Mouse (Mus musculus): ENCODE data around the gene Gm11032. TPM values are rescaled to one million over a fixed set of nuclear protein-coding genes. Genes with fewer than 3 reads are reported as not detected.
"Not testable (repeated sequence)": the region's sequence is repeated elsewhere in the genome, so short reads cannot be mapped to it uniquely, and the experiment has no call there.

The Gm11032 gene
- not detected in 2 replicates for polyA plus RNA-seq (2014; fragmentation: Nextera tagmentation; extraction: Ambion mirVana)

DNA sequence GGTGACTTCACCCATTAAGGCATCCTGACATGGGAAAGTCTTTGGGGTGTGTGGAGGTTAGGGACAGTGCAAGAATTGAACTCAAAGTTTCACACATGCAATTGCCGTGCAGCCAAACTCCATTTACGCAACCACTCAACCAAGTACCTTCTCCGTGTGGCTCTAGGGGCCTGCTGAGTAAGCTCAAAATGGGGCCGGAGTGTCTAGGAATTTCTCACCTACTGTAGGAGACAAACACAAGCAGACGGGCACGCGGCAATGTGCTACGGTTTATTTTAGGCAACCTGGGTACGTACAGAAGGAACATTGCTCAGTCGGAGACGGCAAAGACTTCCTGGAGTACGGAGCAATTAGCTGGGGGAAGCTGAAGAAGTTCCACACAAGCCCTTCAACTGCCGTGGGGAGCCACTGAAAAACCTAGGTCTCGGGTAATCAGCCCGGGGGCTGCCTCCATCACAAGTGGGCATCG, at the start of gene Gm11032:
Gene Gm11032, plus strand, starts transcription at position 51 of the 469 bp plus-strand sequence.
- WGBS, result 31% methylated on average over 16 of the region's 16 CpGs
- no peaks in the 10 kb centered on the region for H3K27me3 ChIP-seq (ENCODE audit: control insufficient read depth, insufficient read depth, low read length)
- H3K9me3 ChIP-seq (ENCODE audit: control insufficient read depth, low read length), result no peaks in the 10 kb centered on the region
- H3K4me3 ChIP-seq (ENCODE audit: control insufficient read depth in 1 of 2, insufficient read depth in 1 of 2, low read depth in 1 of 2, low read length in 2 of 2), result peak within 1 kb of the TSS; percentile 1 to 10; a peak in 1 of 4 replicates
- no peaks in the 10 kb centered on the region for H3K36me3 ChIP-seq (ENCODE audit: control insufficient read depth, insufficient read depth, low read length)
- H3K4me1 ChIP-seq (ENCODE audit: control insufficient read depth in 2 of 2, insufficient read depth in 2 of 2, low read length in 2 of 2), result peaks cover 11 to 15% of the 10 kb centered on the region in 2 experiments
- no peak for ATAC-seq (ENCODE audit: insufficient number of reproducible peaks, insufficient read depth, low FRiP score, low read depth)
- H3K9ac ChIP-seq (ENCODE audit: low read length), result peak within 1 kb of the TSS; percentile 35; the same call in 1 of the 2 replicates
- H3K4me2 ChIP-seq (ENCODE audit: low read length), result peak within 1 kb of the TSS; percentile 54
- peak within 1 kb of the TSS; percentile 5 to 20; a peak in 3 of 4 replicates for H3K27ac ChIP-seq (replicated peaks in 1 of 2; ENCODE audit: control insufficient read depth in 1 of 2, insufficient read depth in 1 of 2, low read depth in 2 of 2, low read length in 2 of 2)

DNA sequence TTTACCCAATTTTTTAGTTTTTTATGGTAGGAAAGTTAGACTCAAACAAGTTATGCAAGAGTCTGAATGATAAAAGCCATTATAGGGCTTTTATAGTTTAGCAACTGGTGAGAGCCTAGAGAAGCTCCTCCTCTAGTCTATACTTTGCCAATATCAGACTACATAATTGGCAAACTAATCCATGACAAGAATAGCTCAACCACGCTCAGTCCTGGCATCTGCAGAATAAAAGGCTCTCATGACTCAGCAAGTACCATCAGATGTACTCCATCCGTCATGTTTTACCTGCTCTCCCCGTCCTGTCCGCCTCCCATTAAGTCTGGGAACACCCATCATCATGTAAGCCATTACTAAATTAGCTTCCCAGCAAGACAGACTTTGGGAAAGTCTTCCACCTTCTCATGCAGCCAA, 48.4 kb upstream of the Gm11032 start:
- Histone ChIP-seq H3K36me3 (ENCODE audit: control insufficient read depth, insufficient read depth, low read length) (0 out of 2 replicates have a peak, but pooled peaks cover 3% of the 10 kb centered on the region), H3K9ac (ENCODE audit: low read length) (no peak overlapping the region), H3K9me3 (ENCODE audit: control insufficient read depth, low read length) (no peaks in the 10 kb centered on the region), H3K4me3 (ENCODE audit: control insufficient read depth in 1 of 2, insufficient read depth in 1 of 2, low read depth in 1 of 2, low read length in 2 of 2) (no peak overlapping the region), H3K27me3 (ENCODE audit: control insufficient read depth, insufficient read depth, low read length) (no peaks in the 10 kb centered on the region), H3K27ac (replicated peaks in 1 of 2; ENCODE audit: control insufficient read depth in 1 of 2, insufficient read depth in 1 of 2, low read depth in 2 of 2, low read length in 2 of 2) (no peak overlapping the region), H3K4me2 (ENCODE audit: low read length) (no peak overlapping the region), H3K4me1 (ENCODE audit: control insufficient read depth in 2 of 2, insufficient read depth in 2 of 2, low read length in 2 of 2) (peaks cover 10 to 27% of the 10 kb centered on the region in 2 experiments)
- no peak for ATAC-seq (ENCODE audit: insufficient number of reproducible peaks, insufficient read depth, low FRiP score, low read depth)
- WGBS, result 62% methylated on average over 4 of the region's 4 CpGs

DNA sequence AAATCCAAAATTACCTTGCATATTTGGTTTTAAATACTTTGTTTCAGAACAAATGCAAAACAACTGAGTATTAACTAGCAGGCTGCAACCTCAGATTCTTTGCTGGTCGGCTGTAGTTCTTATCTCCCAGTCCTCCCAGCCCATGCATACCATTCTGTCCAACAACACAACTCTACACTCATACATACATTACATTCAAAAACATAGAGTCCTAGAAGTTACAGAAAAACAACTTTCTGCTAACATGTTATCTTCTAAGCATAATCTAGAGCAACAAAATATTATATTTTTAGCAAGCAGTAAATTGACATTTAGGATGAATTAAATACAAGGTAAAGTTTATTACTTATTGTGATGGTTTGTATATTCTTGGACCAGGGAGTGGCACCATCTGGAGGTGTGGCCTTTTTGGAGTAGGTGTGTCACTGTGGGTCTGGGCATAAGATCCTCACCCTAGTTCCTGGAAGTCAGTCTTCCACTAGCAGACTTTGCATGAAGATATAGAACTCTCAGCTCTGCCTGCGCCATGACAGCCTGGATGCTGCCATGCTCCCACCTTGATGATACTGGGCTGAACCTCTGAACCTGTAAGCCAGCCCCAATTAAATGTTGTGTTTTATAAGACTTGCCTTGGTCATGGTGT, 43.7 kb upstream of the Gm11032 start:
- not testable (repeated sequence) for H3K27ac ChIP-seq (replicated peaks in 1 of 2; ENCODE audit: control insufficient read depth in 1 of 2, insufficient read depth in 1 of 2, low read depth in 2 of 2, low read length in 2 of 2); H3K9me3 ChIP-seq (ENCODE audit: control insufficient read depth, low read length); H3K4me2 ChIP-seq (ENCODE audit: low read length); ATAC-seq (ENCODE audit: insufficient number of reproducible peaks, insufficient read depth, low FRiP score, low read depth); H3K36me3 ChIP-seq (ENCODE audit: control insufficient read depth, insufficient read depth, low read length); H3K9ac ChIP-seq (ENCODE audit: low read length); H3K4me3 ChIP-seq (ENCODE audit: control insufficient read depth in 1 of 2, insufficient read depth in 1 of 2, low read depth in 1 of 2, low read length in 2 of 2); H3K27me3 ChIP-seq (ENCODE audit: control insufficient read depth, insufficient read depth, low read length)
- 51% methylated on average over 2 of the region's 2 CpGs for WGBS
- peaks cover 10 to 31% of the 10 kb centered on the region in 2 experiments for H3K4me1 ChIP-seq (ENCODE audit: control insufficient read depth in 2 of 2, insufficient read depth in 2 of 2, low read length in 2 of 2)

GRCm38 (mm10) chr11:4577079-4577478, 42.8 kb upstream of the Gm11032 start:
- H3K27me3 ChIP-seq (ENCODE audit: control insufficient read depth, insufficient read depth, low read length), result no peaks in the 10 kb centered on the region
- 71% methylated on average over 2 of the region's 2 CpGs for WGBS
- no peaks in the 10 kb centered on the region for H3K36me3 ChIP-seq (ENCODE audit: control insufficient read depth, insufficient read depth, low read length)
- H3K4me1 ChIP-seq (ENCODE audit: control insufficient read depth in 2 of 2, insufficient read depth in 2 of 2, low read length in 2 of 2), result peaks cover 7 to 27% of the 10 kb centered on the region in 2 experiments
- no peak overlapping the region for H3K4me3 ChIP-seq (ENCODE audit: control insufficient read depth in 1 of 2, insufficient read depth in 1 of 2, low read depth in 1 of 2, low read length in 2 of 2)
- no peaks in the 10 kb centered on the region for H3K9me3 ChIP-seq (ENCODE audit: control insufficient read depth, low read length)
- no peak overlapping the region for H3K4me2 ChIP-seq (ENCODE audit: low read length)
- no peak for ATAC-seq (ENCODE audit: insufficient number of reproducible peaks, insufficient read depth, low FRiP score, low read depth)
- H3K9ac ChIP-seq (ENCODE audit: low read length), result no peak overlapping the region
- H3K27ac ChIP-seq (replicated peaks in 1 of 2; ENCODE audit: control insufficient read depth in 1 of 2, insufficient read depth in 1 of 2, low read depth in 2 of 2, low read length in 2 of 2), result no peak overlapping the region

DNA sequence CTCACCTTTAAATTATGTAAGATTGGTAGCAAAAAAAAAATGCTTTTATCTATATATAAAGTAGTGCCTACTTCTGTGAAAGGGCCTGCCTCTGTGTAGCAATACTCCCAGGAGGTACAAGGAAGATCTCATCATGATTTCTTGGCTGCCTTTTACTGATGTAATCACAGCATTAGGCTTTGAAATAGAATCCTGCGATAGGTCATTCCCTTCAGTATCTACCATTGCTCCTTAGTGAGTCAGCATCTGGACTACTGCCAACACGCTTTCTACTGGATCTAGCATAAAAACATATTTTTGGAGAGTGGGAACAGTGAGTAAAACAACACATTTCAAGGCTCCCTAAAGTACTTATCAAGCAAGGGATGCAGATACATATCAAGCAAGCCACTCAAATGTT, 41.2 kb upstream of the Gm11032 start:
- WGBS, result 33% methylated on average over 2 of the region's 2 CpGs
- H3K4me1 ChIP-seq (ENCODE audit: control insufficient read depth in 2 of 2, insufficient read depth in 2 of 2, low read length in 2 of 2), result peaks cover 7 to 25% of the 10 kb centered on the region in 2 experiments
- H3K36me3 ChIP-seq (ENCODE audit: control insufficient read depth, insufficient read depth, low read length), result no peaks in the 10 kb centered on the region
- ATAC-seq (ENCODE audit: insufficient number of reproducible peaks, insufficient read depth, low FRiP score, low read depth), result no peak
- no peak overlapping the region for H3K9ac ChIP-seq (ENCODE audit: low read length)
- H3K27ac ChIP-seq (replicated peaks in 1 of 2; ENCODE audit: control insufficient read depth in 1 of 2, insufficient read depth in 1 of 2, low read depth in 2 of 2, low read length in 2 of 2), result no peak overlapping the region
- H3K27me3 ChIP-seq (ENCODE audit: control insufficient read depth, insufficient read depth, low read length), result no peaks in the 10 kb centered on the region
- no peak overlapping the region for H3K4me2 ChIP-seq (ENCODE audit: low read length)
- no peak overlapping the region for H3K4me3 ChIP-seq (ENCODE audit: control insufficient read depth in 1 of 2, insufficient read depth in 1 of 2, low read depth in 1 of 2, low read length in 2 of 2)
- H3K9me3 ChIP-seq (ENCODE audit: control insufficient read depth, low read length), result no peaks in the 10 kb centered on the region

- no peak overlapping the region for H3K4me3 ChIP-seq (ENCODE audit: control insufficient read depth in 1 of 2, insufficient read depth in 1 of 2, low read depth in 1 of 2, low read length in 2 of 2)
- no peaks in the 10 kb centered on the region for H3K27me3 ChIP-seq (ENCODE audit: control insufficient read depth, insufficient read depth, low read length)
- H3K9ac ChIP-seq (ENCODE audit: low read length), result no peak overlapping the region
- no peaks in the 10 kb centered on the region for H3K9me3 ChIP-seq (ENCODE audit: control insufficient read depth, low read length)
- WGBS, result 81% methylated on average over 4 of the region's 4 CpGs
- no peak for ATAC-seq (ENCODE audit: insufficient number of reproducible peaks, insufficient read depth, low FRiP score, low read depth)
- H3K36me3 ChIP-seq (ENCODE audit: control insufficient read depth, insufficient read depth, low read length), result peaks cover 8% of the 10 kb centered on the region; the same call in 1 of the 2 replicates
- H3K27ac ChIP-seq (replicated peaks in 1 of 2; ENCODE audit: control insufficient read depth in 1 of 2, insufficient read depth in 1 of 2, low read depth in 2 of 2, low read length in 2 of 2), result no peak overlapping the region
- peaks cover 2 to 30% of the 10 kb centered on the region in 2 experiments; a peak in 3 of 4 replicates for H3K4me1 ChIP-seq (ENCODE audit: control insufficient read depth in 2 of 2, insufficient read depth in 2 of 2, low read length in 2 of 2)
- H3K4me2 ChIP-seq (ENCODE audit: low read length), result no peak overlapping the region
Observed at GRCm38 (mm10) chr11:4591811-4592210, 28.1 kb upstream of the Gm11032 start.

DNA sequence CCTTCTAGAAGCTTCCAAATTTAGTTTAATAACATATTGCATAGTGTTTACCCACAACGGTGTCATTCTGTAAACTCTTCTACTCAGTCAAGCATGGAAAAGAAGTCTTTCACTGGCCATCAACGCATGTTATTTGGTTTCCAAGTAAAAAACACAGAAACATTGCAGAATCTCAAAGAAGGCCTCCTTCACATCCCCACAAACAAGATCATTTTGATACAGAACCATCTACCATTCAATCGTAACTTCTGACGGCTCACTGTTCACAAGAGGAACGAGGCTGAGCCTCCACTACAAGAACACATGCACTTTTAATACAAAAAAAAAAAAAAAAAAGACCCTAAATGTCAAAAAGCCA, 26.4 kb upstream of the Gm11032 start:
- no peaks in the 10 kb centered on the region for H3K36me3 ChIP-seq (ENCODE audit: control insufficient read depth, insufficient read depth, low read length)
- no peaks in the 10 kb centered on the region for H3K27me3 ChIP-seq (ENCODE audit: control insufficient read depth, insufficient read depth, low read length)
- peaks cover 2 to 30% of the 10 kb centered on the region in 2 experiments; a peak in 3 of 4 replicates for H3K4me1 ChIP-seq (ENCODE audit: control insufficient read depth in 2 of 2, insufficient read depth in 2 of 2, low read length in 2 of 2)
- no peaks in the 10 kb centered on the region for H3K9me3 ChIP-seq (ENCODE audit: control insufficient read depth, low read length)
- H3K9ac ChIP-seq (ENCODE audit: low read length), result peak overlapping the region; percentile 98
- peak overlapping the region in 1 of 2 experiments; percentile 94; a peak in 1 of 4 replicates for H3K27ac ChIP-seq (replicated peaks in 1 of 2; ENCODE audit: control insufficient read depth in 1 of 2, insufficient read depth in 1 of 2, low read depth in 2 of 2, low read length in 2 of 2)
- 30% methylated on average over 5 of the region's 5 CpGs for WGBS
- H3K4me2 ChIP-seq (ENCODE audit: low read length), result peak overlapping the region; percentile 71
- no peak for ATAC-seq (ENCODE audit: insufficient number of reproducible peaks, insufficient read depth, low FRiP score, low read depth)
- H3K4me3 ChIP-seq (ENCODE audit: control insufficient read depth in 1 of 2, insufficient read depth in 1 of 2, low read depth in 1 of 2, low read length in 2 of 2), result peak overlapping the region; percentile 31 to 84; a peak in 3 of 4 replicates

Data from heart, embryonic 14.5 days (tissue).